In genomic region chr7:49209526-49209925, GRCm38 (mm10) we compare ENCODE assay signal across 10 mouse cellular contexts.
A peak's percentile ranks its signal among the peaks of the same experiment; 100 is the strongest.
DNase-seq lines count a peak whose midpoint lies in the region; ATAC-seq lines count a peak whose summit lies in the region.
"Had no signal": no experiment of that assay in that cellular context is flagged by ENCODE, and none has a peak within 500 bp of the region (broad histone marks: within the 10 kb centered on the region; RNA-seq: fewer than 3 reads in every experiment).

No protein-coding gene starts in this region.

- no peaks in the 10 kb centered on the region for H3K36me3 ChIP-seq in heart, embryonic 10.5 days
- H3K36me3 ChIP-seq in hindbrain, embryonic 16.5 days (ENCODE audit: control insufficient read depth, insufficient read depth, low read length), result no peaks in the 10 kb centered on the region
- no peaks in the 10 kb centered on the region for H3K36me3 ChIP-seq in midbrain, embryonic 16.5 days (ENCODE audit: control insufficient read depth, insufficient read depth, low read length)
- H3K36me3 ChIP-seq: embryonic facial prominence, embryonic 13.5 days; neural tube, embryonic 12.5 days had no signal

- H3K4me2 ChIP-seq in hindbrain, embryonic 16.5 days (ENCODE audit: low read length), result no peak overlapping the region
- H3K4me2 ChIP-seq in midbrain, embryonic 16.5 days (ENCODE audit: low read length), result no peak overlapping the region
- H3K4me2 ChIP-seq: embryonic facial prominence, embryonic 13.5 days; neural tube, embryonic 12.5 days had no signal

- no peak overlapping the region for H3K9ac ChIP-seq in hindbrain, embryonic 16.5 days (ENCODE audit: low read depth, low read length)
- H3K9ac ChIP-seq in midbrain, embryonic 16.5 days (ENCODE audit: low read depth, low read length), result no peak overlapping the region
- H3K9ac ChIP-seq: embryonic facial prominence, embryonic 13.5 days; neural tube, embryonic 12.5 days had no signal

- no peak overlapping the region for H3K4me3 ChIP-seq in heart, embryonic 10.5 days
- no peak overlapping the region for H3K4me3 ChIP-seq in hindbrain, embryonic 16.5 days (ENCODE audit: low read length)
- H3K4me3 ChIP-seq in midbrain, embryonic 16.5 days (ENCODE audit: low read depth, low read length), result no peak overlapping the region
- H3K4me3 ChIP-seq: embryonic facial prominence, embryonic 13.5 days; neural tube, embryonic 12.5 days had no signal

- no peak overlapping the region for H3K27ac ChIP-seq in heart, embryonic 10.5 days
- 0 out of 2 replicates have a peak overlapping the region, but pooled peaks have one; percentile 13 for H3K27ac ChIP-seq in hindbrain, embryonic 16.5 days (ENCODE audit: low read depth, low read length)
- H3K27ac ChIP-seq in midbrain, embryonic 16.5 days (ENCODE audit: low read length), result peak overlapping the region; percentile 63
- H3K27ac ChIP-seq: embryonic facial prominence, embryonic 13.5 days; neural tube, embryonic 12.5 days had no signal

- WGBS in heart, embryonic 10.5 days, result 79% methylated on average over 7 of the region's 7 CpGs
- 25% methylated on average over 7 of the region's 7 CpGs for WGBS in hindbrain, embryonic 16.5 days
- WGBS in midbrain, embryonic 16.5 days, result 32% methylated on average over 7 of the region's 7 CpGs

- peaks cover 3% of the 10 kb centered on the region; the same call in 1 of the 2 replicates for H3K27me3 ChIP-seq in heart, embryonic 10.5 days (ENCODE audit: insufficient read depth, poor library complexity, severe bottlenecking)
- H3K27me3 ChIP-seq in hindbrain, embryonic 16.5 days (replicated peaks; ENCODE audit: control insufficient read depth, insufficient read depth, low read length), result no peaks in the 10 kb centered on the region
- H3K27me3 ChIP-seq in midbrain, embryonic 16.5 days (ENCODE audit: control insufficient read depth, insufficient read depth, low read depth, low read length), result no peaks in the 10 kb centered on the region
- H3K27me3 ChIP-seq: embryonic facial prominence, embryonic 13.5 days; neural tube, embryonic 12.5 days had no signal

- H3K4me1 ChIP-seq in heart, embryonic 10.5 days, result peaks cover 10% of the 10 kb centered on the region; the same call in 1 of the 2 replicates
- H3K4me1 ChIP-seq in hindbrain, embryonic 16.5 days (ENCODE audit: control insufficient read depth, insufficient read depth, low read depth, low read length), result peaks cover 4% of the 10 kb centered on the region; the same call in 1 of the 2 replicates
- peaks cover 10% of the 10 kb centered on the region; the same call in 1 of the 2 replicates for H3K4me1 ChIP-seq in midbrain, embryonic 16.5 days (ENCODE audit: control insufficient read depth, insufficient read depth, low read length)
- H3K4me1 ChIP-seq: embryonic facial prominence, embryonic 13.5 days had no signal

- no peaks in the 10 kb centered on the region for H3K9me3 ChIP-seq in heart, embryonic 10.5 days
- no peaks in the 10 kb centered on the region for H3K9me3 ChIP-seq in hindbrain, embryonic 16.5 days (ENCODE audit: control insufficient read depth, low read length)
- no peaks in the 10 kb centered on the region for H3K9me3 ChIP-seq in midbrain, embryonic 16.5 days (replicated peaks; ENCODE audit: control insufficient read depth, low read length, poor library complexity, severe bottlenecking)
- H3K9me3 ChIP-seq: embryonic facial prominence, embryonic 13.5 days; neural tube, embryonic 12.5 days had no signal

- peak; percentile 57 to 74 for DNase-seq in heart, adult 18-20 months
- no peak for DNase-seq in heart, embryonic 10.5 days (ENCODE audit: low spot score)
- DNase-seq in embryo, embryonic 11 days, result peak; percentile 37
- no peak for DNase-seq in testis, postnatal 14 days (ENCODE audit: low spot score)
- DNase-seq in thymus, postnatal 14 days, result no peak

- peak; percentile 45; the same call in 1 of the 2 replicates for ATAC-seq in hindbrain, embryonic 16.5 days
- ATAC-seq in midbrain, embryonic 16.5 days, result 0 out of 2 replicates have a peak, but pooled peaks have one; percentile 40
- ATAC-seq in megakaryocyte-erythroid progenitor cell, adult 5-6 weeks (replicated peaks; ENCODE audit: low FRiP score, low TSS enrichment, poor library complexity, severe bottlenecking), result no peak

Comparison
In these comparisons a context has a peak if more than half of its experiments do, and no peak if none do; other contexts are left out.
1. DNase-seq: peak in heart, adult 18-20 months (2 of 2) and embryo, embryonic 11 days (single experiment); none in heart, embryonic 10.5 days (single experiment), testis, postnatal 14 days (single experiment) and thymus, postnatal 14 days (single experiment).